In the genomic region with DNA sequence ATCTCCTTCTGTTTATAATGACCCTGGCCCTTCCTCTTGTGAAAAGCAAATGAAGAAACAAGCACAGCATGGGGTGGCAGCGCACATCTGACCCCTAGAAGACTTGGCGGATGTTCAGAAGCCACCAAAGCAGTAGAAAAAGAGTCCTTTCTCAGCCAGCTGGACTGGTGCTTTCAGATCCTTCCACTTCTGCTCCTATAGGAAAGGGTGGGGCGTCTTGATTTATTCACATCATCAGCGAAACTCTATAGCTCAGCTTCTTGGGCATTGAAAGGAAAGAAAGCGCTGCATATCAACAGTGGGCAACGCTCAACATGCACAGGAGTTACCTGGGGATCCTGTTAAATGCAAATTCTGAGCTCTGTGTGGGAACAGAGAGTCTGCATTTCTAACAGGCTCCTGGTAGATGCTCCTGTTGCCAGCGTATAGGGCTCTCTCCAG, we compare ENCODE assay signal across 12 mouse cellular contexts.
DNase-seq lines count a peak whose midpoint lies in the region; ATAC-seq lines count a peak whose summit lies in the region.
"Had no signal": no experiment of that assay in that cellular context is flagged by ENCODE, and none has a peak within 500 bp of the region (broad histone marks: within the 10 kb centered on the region; RNA-seq: fewer than 3 reads in every experiment).

No protein-coding gene starts in this region.

- H3K9me3 ChIP-seq in neural tube, embryonic 14.5 days (ENCODE audit: control insufficient read depth, low read length), result no peaks in the 10 kb centered on the region
- H3K9me3 ChIP-seq: embryonic facial prominence, embryonic 15.5 days; megakaryocyte, embryonic 14.5 days had no signal

- peak; percentile 14 for DNase-seq in kidney, adult 9 months
- no peak for DNase-seq in kidney, postnatal 14 days
- DNase-seq in embryo, embryonic 11 days, result peak; percentile 22
- peak; percentile 2 to 16 for DNase-seq in kidney, postnatal 36 days
- DNase-seq in right cerebral cortex, postnatal 36 days (ENCODE audit: low spot score in 2 of 2), result no peak
- no peak for DNase-seq in urinary bladder, postnatal 10 days (ENCODE audit: low spot score)
- DNase-seq in left cerebral cortex, postnatal 36 days (ENCODE audit: low spot score in 2 of 2), result no peak
- DNase-seq: layer of hippocampus, postnatal 36 days had no signal

- WGBS in neural tube, embryonic 14.5 days, result 11% methylated on average over 7 of the region's 7 CpGs

- ATAC-seq in neural tube, embryonic 14.5 days (ENCODE audit: low read depth), result no peak

- intact Hi-C loops in left cerebral cortex, postnatal 36 days (cut with DNase I), result no loop called here

- no peak overlapping the region for H3K4me3 ChIP-seq in neural tube, embryonic 14.5 days (ENCODE audit: low read depth, low read length)
- H3K4me3 ChIP-seq: embryonic facial prominence, embryonic 15.5 days; megakaryocyte, embryonic 14.5 days had no signal

- no peak overlapping the region for H3K9ac ChIP-seq in neural tube, embryonic 14.5 days (replicated peaks; ENCODE audit: low read depth, low read length)
- H3K9ac ChIP-seq: embryonic facial prominence, embryonic 15.5 days had no signal

- H3K27me3 ChIP-seq in neural tube, embryonic 14.5 days (ENCODE audit: control insufficient read depth, insufficient read depth, low read length), result no peaks in the 10 kb centered on the region
- H3K27me3 ChIP-seq: CH12.LX; embryonic facial prominence, embryonic 15.5 days; megakaryocyte, embryonic 14.5 days had no signal

- H3K36me3 ChIP-seq in neural tube, embryonic 14.5 days (ENCODE audit: control insufficient read depth, insufficient read depth, low read length), result no peaks in the 10 kb centered on the region
- H3K36me3 ChIP-seq: embryonic facial prominence, embryonic 15.5 days had no signal

- 0 out of 2 replicates have a peak overlapping the region, but pooled peaks have one; percentile 14 for H3K4me2 ChIP-seq in neural tube, embryonic 14.5 days (ENCODE audit: low read depth, low read length)
- H3K4me2 ChIP-seq: embryonic facial prominence, embryonic 15.5 days had no signal

- H3K27ac ChIP-seq in neural tube, embryonic 14.5 days (ENCODE audit: low read depth, low read length), result no peak overlapping the region; the same call in 1 of the 2 replicates
- H3K27ac ChIP-seq: embryonic facial prominence, embryonic 15.5 days had no signal

- H3K4me1 ChIP-seq in neural tube, embryonic 14.5 days (ENCODE audit: control insufficient read depth, insufficient read depth, low read length), result no peaks in the 10 kb centered on the region

Comparison
In these comparisons a context has a peak if more than half of its experiments do, and no peak if none do; other contexts are left out.
1. DNase-seq: peak in kidney, adult 9 months (single experiment), embryo, embryonic 11 days (single experiment) and kidney, postnatal 36 days (2 of 2); none in kidney, postnatal 14 days (single experiment), right cerebral cortex, postnatal 36 days (0 of 2), urinary bladder, postnatal 10 days (single experiment) and left cerebral cortex, postnatal 36 days (0 of 2).